Mouse (Mus musculus) urinary bladder, postnatal 0 days (tissue): Measurements from ENCODE around the gene Zfp644. TPM values are rescaled to one million over a fixed set of nuclear protein-coding genes. Genes with fewer than 3 reads are reported as not detected.

Source experiments
- polyA plus RNA-seq: library from polyadenylated mRNA; unstranded; fragments of >200 nt; fragmentation: Nextera tagmentation; extraction: Ambion mirVana; gene quantifications from 2 replicates; pipeline ENCODE4 v1.2.1, GENCODE M21; 2015

Zfp644 gene
- 47.3 and 58.5 TPM in 2 replicates for polyA plus RNA-seq

DNA sequence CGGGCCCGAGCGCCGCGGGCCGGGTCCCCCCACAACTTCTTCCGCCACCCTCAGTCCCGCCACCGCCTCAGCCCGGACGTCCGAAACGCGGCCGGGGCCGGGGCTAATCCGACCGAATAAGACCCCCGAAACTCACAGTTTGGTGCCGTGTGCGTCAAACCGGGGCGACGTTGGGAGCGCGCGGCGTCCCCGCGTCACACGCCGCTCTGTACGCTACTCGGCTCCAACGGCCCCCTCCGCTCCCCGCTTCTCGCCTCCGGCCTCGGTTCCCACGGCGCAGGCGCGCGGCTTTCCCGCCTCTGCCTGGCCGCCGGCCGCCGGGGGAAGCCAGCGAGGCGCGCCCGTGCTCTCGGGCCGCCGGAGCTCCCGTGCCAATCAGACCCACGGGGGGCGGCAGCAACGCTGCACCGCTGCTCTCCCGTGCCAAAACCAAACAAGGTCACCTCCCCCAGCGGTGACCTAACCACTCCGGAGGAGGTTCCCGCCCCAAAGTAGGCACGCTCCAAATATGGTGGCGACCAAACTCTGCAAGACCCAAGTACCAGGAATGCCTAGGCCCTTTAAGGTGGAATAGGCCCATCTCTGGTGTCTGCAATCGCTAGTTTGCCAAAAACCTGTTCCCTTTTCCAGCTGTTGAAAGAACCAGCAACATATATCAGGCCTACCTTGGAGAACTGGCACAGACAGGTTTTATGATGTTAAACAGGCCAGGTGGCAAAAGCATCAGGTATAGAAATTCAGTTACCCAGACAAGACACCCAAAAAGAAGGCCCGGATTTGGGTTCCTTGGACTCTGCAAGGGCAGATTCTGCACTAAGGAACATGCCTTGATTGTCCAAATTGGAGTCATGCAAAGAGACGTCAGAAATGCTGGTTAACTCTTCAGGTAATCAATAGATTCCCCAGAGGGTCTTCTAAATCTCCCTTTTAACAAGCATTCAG, at the start of gene Zfp644:
Zfp644 (minus strand) TSS at position 892 of the 942 bp plus-strand sequence.

DNA sequence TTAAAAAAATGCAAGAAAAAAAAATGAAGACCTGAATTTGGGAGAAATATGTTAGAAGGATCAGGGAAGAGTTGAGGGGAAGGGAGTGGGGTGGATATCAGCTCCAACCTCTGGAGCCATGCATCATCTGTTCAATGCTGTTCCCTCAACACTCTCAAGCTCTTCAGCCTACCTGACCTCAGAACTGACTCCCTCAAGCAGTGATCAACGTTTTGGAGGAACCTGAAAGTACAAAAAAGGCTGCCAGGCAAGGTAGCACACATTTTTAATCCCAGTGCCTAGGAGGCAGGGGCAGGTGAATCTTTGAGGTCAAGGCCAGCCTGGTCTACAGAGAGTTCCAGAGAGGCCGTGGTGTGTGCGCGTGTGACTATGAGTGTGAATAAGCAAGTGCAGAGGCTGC, 88.3 kb downstream of the Zfp644 start, which contains the start of gene Gm17304:
Gm17304 (plus strand) TSS at position 301 of the 400 bp plus-strand sequence.

Other genes with a start within 250 kb of the Zfp644 start
- gene Barhl2, start 239.1 kb downstream of the Zfp644 start, polyA plus RNA-seq: not detected in 2 replicates
- not detected in 2 replicates for gene Gm17304, start 88.2 kb downstream of the Zfp644 start, polyA plus RNA-seq
- gene Hfm1, start 229.0 kb upstream of the Zfp644 start, polyA plus RNA-seq: 0.15 and 0.16 TPM in 2 replicates